Mouse (Mus musculus): ENCODE measurements around the gene Poglut1.

- TF ChIP-seq GATA1 (IDR thresholded peaks at IDR 0.05; ENCODE audit: low read length) (no peak), TAL1 (IDR thresholded peaks at IDR 0.05; ENCODE audit: low read length) (no peak)
Observed at GRCm38 (mm10) chr16:38591506-38591905, 41.4 kb upstream of the Poglut1 start.
